Mouse (Mus musculus): ENCODE measurements around the gene Nags.

The Nags gene

GRCm38 (mm10) chr11:102145471-102146001, at the start of gene Nags:
Gene Nags (plus strand): TSS chr11:102145513.
- DNase-seq (ENCODE audit: low read depth) = no peak

DNA sequence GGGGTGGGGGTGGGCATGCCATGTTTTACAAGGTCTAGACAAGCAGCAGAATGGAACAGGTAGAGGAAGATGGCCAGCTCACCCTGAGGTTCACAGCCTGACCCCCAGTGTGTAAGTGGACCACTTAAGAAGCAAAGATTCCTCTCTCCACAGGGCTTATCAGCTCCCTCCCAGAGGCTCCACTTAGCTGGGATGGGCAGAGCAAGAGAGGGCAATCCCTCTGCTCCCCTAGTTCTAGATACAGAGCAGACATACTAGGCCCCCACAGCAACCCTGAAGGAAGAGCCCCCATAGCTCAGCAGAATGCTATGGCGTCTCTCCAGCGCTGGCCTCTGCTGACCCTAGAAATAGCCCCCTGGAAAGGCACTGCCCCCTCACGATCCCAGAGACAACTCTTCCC, 49.6 kb upstream of the Nags start:
- no peak for DNase-seq (ENCODE audit: low read depth)

- no peak for DNase-seq (ENCODE audit: low read depth)
These were observed 48.9 kb upstream of the Nags start for GRCm38 (mm10) chr11:102096446-102096845.

DNA sequence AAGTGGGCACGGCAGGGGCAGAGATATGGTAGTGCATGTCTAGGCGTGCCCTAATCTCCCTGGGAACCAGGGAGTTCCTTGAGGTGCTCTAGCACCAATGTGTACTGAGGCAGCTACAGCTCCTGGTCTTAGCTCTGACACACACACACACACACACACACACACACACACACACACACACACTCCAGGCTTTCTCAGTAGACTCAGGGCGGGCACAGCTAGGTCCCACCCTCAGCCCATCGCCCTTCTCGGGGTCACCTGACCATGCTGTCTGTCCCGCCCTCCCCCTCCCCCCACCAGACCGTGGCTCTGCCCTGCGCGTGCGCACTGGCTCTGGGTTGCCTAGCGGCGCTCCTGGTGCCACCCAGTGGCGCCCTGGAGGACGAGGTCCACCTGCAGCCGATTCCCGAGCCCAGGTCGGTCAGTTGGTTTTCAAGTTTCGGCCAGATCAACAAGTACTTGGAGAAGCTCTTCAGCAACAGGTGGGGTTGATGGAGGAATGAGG, 48.4 kb upstream of the Nags start:
- peak; percentile 62 for DNase-seq (ENCODE audit: low read depth)

DNA sequence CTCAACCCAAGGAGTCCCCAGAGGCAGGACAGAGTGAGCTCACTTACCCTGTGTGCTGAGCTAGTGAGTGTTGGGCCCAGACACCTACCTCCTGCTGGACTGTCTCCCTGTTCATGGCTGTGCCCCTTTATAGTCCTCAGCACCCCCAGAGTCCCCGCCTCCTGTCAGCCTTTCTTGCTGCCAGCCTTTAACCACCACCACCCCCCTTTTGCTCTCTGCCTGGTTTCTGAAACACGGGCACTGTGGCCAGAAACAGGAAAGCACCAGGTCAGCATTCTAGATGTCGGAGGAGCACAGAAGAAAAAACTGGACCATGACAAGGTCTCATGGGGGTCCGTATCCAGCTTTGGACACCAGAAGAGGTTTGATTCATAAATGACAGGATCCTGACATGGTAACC, 44.1 kb upstream of the Nags start, which contains the start of gene Ppy:
Gene Ppy, minus strand, starts transcription at position 101 of the 400 bp plus-strand sequence.
- no peak for DNase-seq (ENCODE audit: low read depth)

- peak; percentile 66 for DNase-seq (ENCODE audit: low read depth)
These were observed 42.6 kb upstream of the Nags start for GRCm38 (mm10) chr11:102102485-102103258.

GRCm38 (mm10) chr11:102106911-102107310, 38.4 kb upstream of the Nags start:
- no peak for DNase-seq (ENCODE audit: low read depth)

- no peak for DNase-seq (ENCODE audit: low read depth)
These were observed 37.6 kb upstream of the Nags start, which contains the start of gene Pyy for GRCm38 (mm10) chr11:102107732-102108131. Gene Pyy (minus strand): TSS chr11:102107832.

DNA sequence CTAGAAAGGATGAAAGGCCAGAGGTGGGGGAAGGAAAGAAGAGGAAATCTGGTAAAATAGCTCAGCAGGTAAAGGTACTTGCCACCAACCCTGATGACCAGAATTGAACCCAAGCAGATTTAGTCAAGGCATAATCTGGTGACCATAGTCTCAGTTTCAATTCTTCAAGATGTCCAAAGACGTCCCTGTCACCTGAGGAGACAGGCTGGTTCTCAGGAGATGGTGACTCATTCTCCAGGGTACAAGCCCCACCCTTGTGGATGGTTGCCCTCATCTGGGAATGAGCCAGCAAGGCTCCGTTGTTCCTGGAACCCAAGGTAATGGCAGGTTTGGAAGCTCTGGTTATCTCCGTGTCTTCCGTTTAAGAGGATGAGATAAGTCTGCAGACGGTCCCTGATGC, 33.7 kb upstream of the Nags start:
- no peak for DNase-seq (ENCODE audit: low read depth)

GRCm38 (mm10) chr11:102116241-102116640, 29.1 kb upstream of the Nags start:
- no peak for DNase-seq (ENCODE audit: low read depth)

GRCm38 (mm10) chr11:102117386-102117785, 27.9 kb upstream of the Nags start:
- no peak for DNase-seq (ENCODE audit: low read depth)

- no peak for DNase-seq (ENCODE audit: low read depth)
These were observed 10.8 kb upstream of the Nags start for GRCm38 (mm10) chr11:102134516-102134915.

DNA sequence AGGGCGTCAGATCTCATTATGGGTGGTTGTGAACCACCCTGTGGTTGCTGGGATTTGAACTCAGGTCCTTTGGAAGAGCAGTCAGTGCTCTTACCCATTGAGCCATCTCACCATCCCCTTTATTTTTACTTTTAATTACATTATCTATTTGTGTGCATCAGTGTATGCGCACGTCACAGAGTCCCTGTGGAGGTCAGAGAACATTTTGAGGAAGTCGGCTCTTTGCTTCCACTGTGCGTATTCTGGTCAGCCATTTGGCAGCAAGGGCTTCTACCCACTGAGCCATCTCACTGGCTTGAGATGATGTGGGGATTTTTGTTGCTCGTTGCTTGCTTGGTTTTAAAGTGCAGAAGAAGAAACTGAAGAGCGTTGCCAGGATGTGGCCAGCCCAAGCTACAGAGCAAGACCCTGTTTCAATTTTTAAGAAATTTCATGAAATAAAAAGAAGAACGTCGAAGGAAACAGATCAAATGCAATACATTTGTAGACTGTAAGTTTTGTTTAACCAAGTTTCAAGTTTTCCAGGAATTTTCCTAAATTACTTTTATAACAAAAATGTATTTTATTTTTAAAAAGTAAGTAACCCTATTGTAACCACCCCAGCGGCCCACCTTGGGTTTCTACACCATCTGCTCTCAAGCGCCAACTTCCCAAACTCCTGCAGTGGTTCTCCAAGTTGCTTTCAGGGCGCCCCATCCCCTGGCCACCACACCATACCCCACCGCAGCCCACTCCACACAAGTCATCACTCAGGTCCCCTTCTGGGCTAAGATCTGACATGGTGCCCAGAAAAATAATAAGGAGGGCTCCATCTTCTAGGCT, 7.5 kb upstream of the Nags start:
- DNase-seq (ENCODE audit: low read depth) = peak; percentile 22

DNA sequence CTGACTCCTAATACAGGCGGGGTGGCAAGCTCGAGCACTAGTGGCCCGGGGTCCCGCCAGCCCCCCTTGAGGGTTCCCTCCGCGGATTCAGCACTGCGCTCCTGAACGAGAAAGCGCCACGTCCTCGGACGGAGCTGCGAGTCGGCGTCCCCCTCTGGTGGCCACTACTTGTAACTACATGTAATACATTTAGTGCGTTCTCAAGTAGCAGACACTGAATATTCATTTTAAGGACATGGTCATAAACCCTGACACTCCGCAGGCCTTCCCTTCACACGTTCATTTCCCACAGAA, 6.9 kb upstream of the Nags start:
- peak; percentile 74 for DNase-seq (ENCODE audit: low read depth)

DNA sequence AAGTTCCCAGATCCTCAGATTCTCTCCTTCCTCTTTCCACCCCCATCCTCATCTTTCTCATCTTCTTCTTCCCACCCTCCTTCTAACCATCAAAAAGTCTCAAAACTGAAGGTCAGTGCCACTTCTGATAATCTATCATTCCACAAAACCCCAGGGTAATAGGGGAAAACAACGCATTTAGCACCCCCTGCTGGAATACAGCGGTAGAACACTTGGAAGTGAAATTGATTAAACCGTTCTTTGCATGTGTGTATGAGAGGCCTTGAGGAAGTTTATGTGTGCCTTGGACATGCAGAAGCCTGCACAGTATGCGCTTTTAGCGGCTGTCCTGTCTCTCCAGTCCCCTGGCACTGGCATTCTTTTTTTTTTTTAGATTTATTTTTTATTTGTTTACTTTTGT, 4.8 kb upstream of the Nags start:
- DNase-seq (ENCODE audit: low read depth) = peak; percentile 82

DNA sequence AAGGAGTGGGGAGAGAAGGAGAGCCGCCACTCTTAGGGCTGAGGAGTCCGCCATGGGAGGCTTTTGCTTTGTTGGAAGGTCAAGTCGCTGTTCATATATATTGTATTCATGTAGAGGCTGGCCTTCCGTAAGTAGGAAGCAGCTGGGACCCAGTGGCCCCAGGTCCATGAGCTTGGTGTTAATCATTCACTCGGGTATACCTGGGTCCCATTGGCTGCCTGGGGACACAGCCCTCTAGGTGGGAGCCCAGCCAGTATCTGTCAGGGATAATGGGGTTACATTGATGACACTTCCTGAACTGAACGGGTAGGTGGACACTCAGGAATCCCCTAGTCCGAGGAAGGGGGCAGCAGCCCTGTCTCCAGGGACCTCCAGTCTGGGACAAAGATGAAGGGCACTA, 3.0 kb upstream of the Nags start:
- DNase-seq (ENCODE audit: low read depth) = no peak

DNA sequence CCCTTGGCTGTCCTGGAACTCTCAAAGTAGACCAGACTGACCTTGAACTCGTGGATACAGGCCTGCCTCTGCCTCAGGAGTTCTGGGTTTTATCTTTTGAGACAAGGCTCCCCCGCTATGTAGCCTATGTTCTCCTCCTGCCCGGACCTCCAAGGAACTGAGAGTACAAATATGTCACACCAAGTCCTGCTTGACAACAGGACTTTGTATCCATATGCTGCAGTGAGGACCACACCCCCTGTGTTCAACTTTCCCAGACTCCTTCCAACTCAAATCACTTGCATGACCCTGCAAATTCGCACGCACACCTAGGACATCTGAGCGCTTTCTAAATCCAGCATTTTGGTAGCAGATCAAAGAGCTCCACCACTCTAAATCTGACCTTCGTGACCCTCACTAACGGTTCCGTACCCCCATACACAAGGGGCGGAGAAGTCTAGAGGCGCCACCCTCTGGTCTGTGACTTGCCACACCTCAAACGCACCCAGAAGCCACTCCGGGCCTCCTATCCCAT, 299 bp upstream of the Nags start:
- no peak for DNase-seq (ENCODE audit: low read depth)

DNA sequence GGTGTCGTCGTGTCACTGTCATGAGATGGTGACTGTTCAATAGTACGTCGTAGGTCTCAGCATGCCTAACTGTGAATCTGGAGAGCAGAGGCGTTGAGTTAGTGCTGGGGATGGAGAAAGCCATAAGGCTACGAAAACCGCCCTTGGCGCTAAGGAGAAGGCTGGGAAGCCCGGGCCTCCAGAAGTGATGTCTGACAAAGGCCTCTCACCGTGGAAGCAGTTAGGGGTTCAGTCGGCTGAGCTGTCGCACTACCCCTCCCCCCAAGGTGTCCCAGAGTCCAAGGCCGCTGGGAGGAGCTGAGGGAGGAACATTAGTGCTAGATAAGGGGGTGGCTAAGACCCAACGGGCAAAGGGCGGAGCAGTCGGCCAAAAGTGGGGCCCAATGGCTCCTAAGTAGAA, 692 bp downstream of the Nags start:
- no peak for DNase-seq (ENCODE audit: low read depth)

DNA sequence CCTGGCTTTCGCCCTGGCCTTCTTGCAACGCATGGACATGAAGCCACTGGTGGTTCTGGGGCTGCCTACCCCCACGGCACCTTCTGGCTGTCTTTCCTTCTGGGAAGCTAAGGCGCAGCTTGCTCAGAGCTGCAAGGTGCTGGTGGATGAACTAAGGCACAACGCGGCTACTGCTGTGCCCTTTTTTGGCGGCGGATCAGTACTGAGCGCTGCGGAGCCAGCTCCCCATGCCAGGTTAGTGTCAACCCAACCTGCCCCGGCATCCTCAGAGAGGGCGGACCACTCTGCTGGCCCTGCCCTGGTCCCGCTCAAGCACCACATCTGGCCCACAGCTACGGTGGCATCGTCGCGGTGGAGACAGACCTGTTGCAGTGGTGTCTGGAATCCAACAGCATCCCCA, 1.2 kb downstream of the Nags start:
- DNase-seq (ENCODE audit: low read depth) = no peak

DNA sequence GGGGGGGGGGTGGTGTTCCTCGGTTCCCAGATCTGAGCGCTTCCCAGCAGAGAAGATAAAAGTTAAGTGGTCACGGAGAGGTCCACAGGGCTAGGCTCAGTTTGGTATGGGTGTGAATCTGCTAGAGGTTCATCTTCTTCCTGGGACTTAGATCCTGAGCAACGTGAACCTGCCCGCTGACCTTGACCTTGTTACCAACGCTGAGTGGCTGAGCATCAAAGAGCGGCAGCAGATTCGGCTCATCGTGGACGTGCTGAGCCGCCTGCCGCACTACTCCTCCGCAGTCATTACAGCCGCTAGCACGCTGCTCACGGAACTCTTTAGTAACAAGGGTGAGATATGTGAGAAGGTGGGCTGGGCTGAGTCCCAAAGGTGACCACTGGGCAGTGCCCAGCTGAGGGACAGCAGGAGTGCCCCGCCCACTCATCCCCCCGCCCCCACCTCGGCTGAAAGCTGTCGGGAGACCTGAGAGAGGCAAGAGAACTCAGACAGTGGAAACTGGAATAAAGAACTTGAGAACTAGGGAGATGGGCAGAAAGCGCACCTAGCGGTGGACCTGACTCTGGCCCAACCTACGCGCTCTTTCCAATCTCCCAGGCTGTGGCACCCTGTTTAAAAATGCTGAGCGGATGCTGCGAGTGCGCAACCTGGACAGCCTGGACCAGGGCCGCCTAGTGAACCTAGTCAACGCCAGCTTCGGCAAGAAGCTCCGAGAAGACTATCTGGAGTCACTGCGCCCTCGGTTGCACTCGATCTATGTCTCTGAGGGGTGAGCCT, 2.1 kb downstream of the Nags start:
- DNase-seq (ENCODE audit: low read depth) = no peak

GRCm38 (mm10) chr11:102156039-102156785, 10.9 kb downstream of the Nags start, which contains the start of gene Tmem101:
Gene Tmem101 (minus strand): TSS chr11:102156404.
- DNase-seq (ENCODE audit: low read depth) = peak; percentile 71
